Comparison of ENCODE assay signal across 7 mouse cellular contexts in the genomic region with DNA sequence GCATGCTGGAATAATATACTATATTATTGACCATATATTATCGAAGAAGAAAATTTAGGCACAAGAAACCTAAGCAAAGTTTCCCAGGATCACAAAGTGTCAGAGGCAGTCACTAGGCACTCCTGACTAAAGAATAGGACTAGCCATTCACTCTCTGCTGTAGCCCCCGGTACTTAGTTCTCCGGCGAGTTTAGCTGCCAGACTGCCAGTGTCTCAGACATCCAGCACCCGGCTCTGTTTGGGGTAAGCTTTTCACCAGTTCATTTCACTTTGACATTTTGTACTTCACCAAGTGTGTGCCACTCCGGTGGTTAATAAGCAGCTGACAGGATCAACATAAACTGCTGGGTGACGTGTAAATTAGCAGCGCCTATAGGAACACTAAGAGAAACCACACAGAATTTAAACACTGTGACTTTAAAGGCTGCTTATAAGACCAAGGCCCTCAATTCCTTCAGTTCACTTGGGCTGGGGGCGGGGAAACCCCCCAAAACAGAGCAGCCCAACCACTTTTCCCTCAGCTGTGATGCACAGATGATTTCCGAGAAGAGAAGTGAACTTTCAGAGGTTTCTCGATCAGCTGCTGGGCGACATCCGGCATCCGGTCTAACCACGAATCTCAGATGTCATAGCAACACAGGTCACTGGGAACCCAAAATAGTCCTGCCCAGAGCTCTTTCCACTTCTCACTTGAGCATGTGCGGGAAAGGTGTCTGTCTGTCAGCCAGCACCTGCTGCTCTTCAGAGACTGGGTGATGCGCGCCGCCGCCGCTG.
A peak's percentile ranks its signal among the peaks of the same experiment; 100 is the strongest.
DNase-seq lines count a peak whose midpoint lies in the region; ATAC-seq and TF ChIP-seq lines count a peak whose summit lies in the region.

No protein-coding gene starts in this region.

- 45% methylated on average over 21 of the region's 21 CpGs for WGBS in heart, embryonic 13.5 days

- H3K9me3 ChIP-seq in heart, embryonic 13.5 days, result no peaks in the 10 kb centered on the region

- peak overlapping the region; percentile 66 for H3K4me2 ChIP-seq in heart, embryonic 13.5 days

- H3K4me1 ChIP-seq in heart, embryonic 13.5 days, result peaks cover 28% of the 10 kb centered on the region

- H3K9ac ChIP-seq in heart, embryonic 13.5 days, result 0 out of 2 replicates have a peak overlapping the region, but pooled peaks have one; percentile 37

- no peak for TF ChIP-seq CTCF in left cerebral cortex, adult 2 months (IDR thresholded peaks at IDR 0.05)

- no peaks in the 10 kb centered on the region for H3K27me3 ChIP-seq in heart, embryonic 13.5 days (replicated peaks)

- peak overlapping the region; percentile 29 for H3K4me3 ChIP-seq in left cerebral cortex, adult 2 months
- peak overlapping the region; percentile 39 for H3K4me3 ChIP-seq in heart, embryonic 13.5 days

- intact Hi-C loops in left cerebral cortex, adult 2 months (cut with DNase I), result no loop called here

- H3K27ac ChIP-seq in left cerebral cortex, adult 2 months, result no peak overlapping the region
- H3K27ac ChIP-seq in heart, embryonic 13.5 days (replicated peaks), result no peak overlapping the region

- H3K36me3 ChIP-seq in heart, embryonic 13.5 days, result no peaks in the 10 kb centered on the region

- ATAC-seq in heart, embryonic 13.5 days (ENCODE audit: extremely low read depth, insufficient number of reproducible peaks, low FRiP score, low TSS enrichment), result no peak
- ATAC-seq in erythroblast, adult 5-6 weeks (replicated peaks; ENCODE audit: low FRiP score, poor library complexity, severe bottlenecking), result no peak

- no peak for DNase-seq in left cerebral cortex, adult 2 months (ENCODE audit: extremely low spot score in 1 of 2, low spot score in 2 of 2)
- no peak for DNase-seq in left cerebral cortex, adult 11 months (ENCODE audit: low spot score)
- DNase-seq in cerebellum, adult 18-20 months, result peak; percentile 40 to 54
- DNase-seq in lung, postnatal 10 days, result peak; percentile 70
- DNase-seq in right cerebral cortex, postnatal 10 days (ENCODE audit: low spot score in 2 of 2), result peak; percentile 34 to 45

Comparison
In these comparisons a context has a peak if more than half of its experiments do, and no peak if none do; other contexts are left out.
1. DNase-seq: peak in cerebellum, adult 18-20 months (2 of 2), lung, postnatal 10 days (single experiment) and right cerebral cortex, postnatal 10 days (2 of 2); none in left cerebral cortex, adult 2 months (0 of 2) and left cerebral cortex, adult 11 months (single experiment).